Mouse (Mus musculus) hematopoietic stem cell, adult 5-6 weeks (primary cell): ENCODE measurements around the gene Rad23a. TPM values are rescaled to one million over a fixed set of nuclear protein-coding genes. Genes with fewer than 3 reads are reported as not detected.

Experiments used
- total RNA-seq: library from RNA; stranded (forward); fragments of 172-1452, 232-1000 nt; gene quantifications from 2 replicates; pipeline ENCODE4 v1.2.3, GENCODE M21; 2017

The Rad23a gene
- total RNA-seq, 1 experiment from 2014 or later: 32.7 TPM

Other genes starting within 250 kb of the Rad23a start
- gene Ier2, start 177.8 kb downstream of the Rad23a start, total RNA-seq: 105 and 115 TPM in 2 replicates
- 58.7 and 72.0 TPM in 2 replicates for gene Trmt1, start 154.4 kb downstream of the Rad23a start, total RNA-seq
- gene Nacc1, start 152.8 kb downstream of the Rad23a start, total RNA-seq: 47.3 and 51.0 TPM in 2 replicates
- 41.8 and 54.7 TPM in 2 replicates for gene Lyl1, start 139.2 kb downstream of the Rad23a start, total RNA-seq
- gene G430095P16Rik, start 117.7 kb downstream of the Rad23a start, total RNA-seq: 5.7 and 11.4 TPM in 2 replicates
- gene Nfix, start 40.3 kb downstream of the Rad23a start, total RNA-seq: 21.5 and 26.3 TPM in 2 replicates
- gene Dand5, start 17.8 kb downstream of the Rad23a start, total RNA-seq: 3.8 and 7.4 TPM in 2 replicates
- 29.8 and 38.8 TPM in 2 replicates for gene Gadd45gip1, start 9.1 kb downstream of the Rad23a start, total RNA-seq
- gene Calr, start 6.3 kb upstream of the Rad23a start, total RNA-seq: 1,472 and 1,879 TPM in 2 replicates
- gene Farsa, start 16.3 kb upstream of the Rad23a start, total RNA-seq: 108 and 126 TPM in 2 replicates
- gene Syce2, start 31.4 kb upstream of the Rad23a start, total RNA-seq: 93.5 and 127 TPM in 2 replicates
- 29.5 and 37.4 TPM in 2 replicates for gene Gcdh, start 53.3 kb upstream of the Rad23a start, total RNA-seq
- gene Klf1, start 61.3 kb upstream of the Rad23a start, total RNA-seq: 4.1 and 30.6 TPM in 2 replicates
- gene Dnase2a, start 67.9 kb upstream of the Rad23a start, total RNA-seq: 27.8 and 50.0 TPM in 2 replicates
- 0.10 TPM in 1 of 2 replicates, not detected in the other for gene Mast1, start 96.7 kb upstream of the Rad23a start, total RNA-seq
- not detected in 2 replicates for gene Rtbdn, start 106.3 kb upstream of the Rad23a start, total RNA-seq
- gene Gm49661, start 128.8 kb upstream of the Rad23a start, total RNA-seq: not detected in 2 replicates
- gene Prdx2, start 128.9 kb upstream of the Rad23a start, total RNA-seq: 469 and 528 TPM in 2 replicates
- gene Rnaseh2a, start 129.1 kb upstream of the Rad23a start, total RNA-seq: 59.7 and 112 TPM in 2 replicates
- 208 and 220 TPM in 2 replicates for gene Junb, start 138.1 kb upstream of the Rad23a start, total RNA-seq
- gene Hook2, start 149.9 kb upstream of the Rad23a start, total RNA-seq: 17.9 and 18.5 TPM in 2 replicates
- not detected in 2 replicates for gene Best2, start 173.9 kb upstream of the Rad23a start, total RNA-seq
- 34.1 and 49.6 TPM in 2 replicates for gene Asna1, start 184.6 kb upstream of the Rad23a start, total RNA-seq
- gene Trir, start 186.2 kb upstream of the Rad23a start, total RNA-seq: 219 and 245 TPM in 2 replicates
- 21.8 and 23.0 TPM in 2 replicates for gene Tnpo2, start 196.2 kb upstream of the Rad23a start, total RNA-seq
- gene Fbxw9, start 219.4 kb upstream of the Rad23a start, total RNA-seq: 6.1 and 7.1 TPM in 2 replicates
- not detected in 2 replicates for gene Gm5741, start 227.3 kb upstream of the Rad23a start, total RNA-seq
- gene Dhps, start 231.1 kb upstream of the Rad23a start, total RNA-seq: 15.5 and 22.7 TPM in 2 replicates
- 37.1 and 51.9 TPM in 2 replicates for gene Wdr83os, start 240.1 kb upstream of the Rad23a start, total RNA-seq
- gene Wdr83, start 240.6 kb upstream of the Rad23a start, total RNA-seq: 17.3 and 17.6 TPM in 2 replicates
- 46.2 and 55.0 TPM in 2 replicates for gene Man2b1, start 242.6 kb upstream of the Rad23a start, total RNA-seq